Mouse (Mus musculus) forebrain, postnatal 0 days (tissue): Measurements from ENCODE around the gene Man2b2. TPM values are rescaled to one million over a fixed set of nuclear protein-coding genes. Genes with fewer than 3 reads are reported as not detected.
"Not testable (repeated sequence)": the region's sequence is repeated elsewhere in the genome, so short reads cannot be mapped to it uniquely, and the experiment has no call there.

ENCODE experiments used
- ATAC-seq: fragments of 200-750 bp; cut with Nextera tagmentation; 2 replicates; pipeline ENCODE4 v1.8.0; 2017; ENCODE audit warnings: mild to moderate bottlenecking, moderate library complexity
- DNase-seq: peaks from one replicate; pipeline ENCODE4 v3.0.0-alpha.2; 2015
- H3K27ac ChIP-seq: fragments of 300-500 bp; sonication (generic); 2 replicates; pipeline ENCODE4 v1.5.1; 2014; ENCODE audit warnings: low read depth, mild to moderate bottlenecking, antibody characterized with exemption, low read length, moderate library complexity, mixed read lengths
- H3K27me3 ChIP-seq: fragments of 300-500 bp; sonication (generic); 2 replicates; pipeline ENCODE4 v1.6.1; 2014; ENCODE audit warnings: mild to moderate bottlenecking, low read length, mixed read lengths; ENCODE audit not compliant: insufficient read depth
- H3K36me3 ChIP-seq: fragments of 300-500 bp; sonication (generic); 2 replicates; pipeline ENCODE4 v1.6.1; 2014; ENCODE audit warnings: mild to moderate bottlenecking, moderate library complexity; ENCODE audit not compliant: insufficient read depth
- H3K4me1 ChIP-seq: fragments of 300-500 bp; sonication (generic); 2 replicates; pipeline ENCODE4 v1.6.1; 2014; ENCODE audit warnings: antibody characterized with exemption; ENCODE audit not compliant: insufficient read depth
- H3K4me2 ChIP-seq: fragments of 300-500 bp; sonication (generic); 2 replicates; pipeline ENCODE4 v1.6.1; 2014; ENCODE audit warnings: low read depth, mild to moderate bottlenecking, moderate library complexity
- H3K4me3 ChIP-seq: fragments of 300-500 bp; sonication (generic); 2 replicates; pipeline ENCODE4 v1.5.1; 2014; ENCODE audit warnings: low read depth, low read length, mixed read lengths
- H3K9ac ChIP-seq: fragments of 300-500 bp; sonication (generic); 2 replicates; pipeline ENCODE4 v1.6.1; 2014; ENCODE audit warnings: mild to moderate bottlenecking
- H3K9me3 ChIP-seq: fragments of 300-500 bp; sonication (generic); 2 replicates; pipeline ENCODE4 v1.6.1; 2016; ENCODE audit warnings: low read length
- CTCF ChIP-seq: sonication (generic); IDR thresholded peaks from 2 replicates; pipeline ENCODE4 v1.5.1; 2016; ENCODE audit warnings: antibody characterized with exemption, control low read depth, low read depth
- WGBS: fragments of 180-500 bp; shearing (Covaris S2); extraction: QIAGEN DNeasy Blood & Tissue Kit; methylation state at CpG from one replicate; pipeline ENCODE4 v1.1.7; 2014; 5-methylcytosine and 5-hydroxymethylcytosine counted together
- polyA plus RNA-seq: library from polyadenylated mRNA; unstranded; fragments of >200 nt; fragmentation: Nextera tagmentation; extraction: Ambion mirVana; gene quantifications from 2 replicates; pipeline ENCODE4 v1.2.1, GENCODE M21; 2015
- total RNA-seq: library from RNA; depleted of rRNA; stranded (reverse); fragments of >200 nt; gene quantifications from 2 replicates; pipeline ENCODE4 v1.2.3, GENCODE M21; 2014

Gene Man2b2
- total and polyA plus RNA-seq, 2 experiments from 2014 or later: 12.7 to 13.9 TPM

DNA sequence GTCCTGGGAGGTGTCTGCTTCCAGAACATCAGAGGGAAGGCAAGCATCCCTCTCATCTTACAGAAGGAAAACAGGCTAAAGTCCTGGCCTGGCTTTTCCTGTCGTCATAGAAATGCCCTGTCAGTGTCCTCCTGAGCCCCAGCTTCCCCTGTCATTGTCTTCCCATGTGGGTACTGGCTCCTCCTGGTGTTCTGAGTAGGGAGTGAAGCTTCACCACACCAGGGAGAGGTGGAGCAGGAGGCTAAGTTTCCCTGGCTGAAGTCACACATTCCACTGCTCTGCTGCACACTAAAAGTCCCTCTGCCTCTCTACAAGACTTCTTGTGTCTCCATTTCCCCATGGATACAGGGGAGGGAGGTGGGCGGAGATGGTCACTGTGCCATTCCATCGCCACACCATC, 12.7 kb downstream of the Man2b2 start:
- Histone ChIP-seq H3K4me2 (no peak overlapping the region), H3K4me1 (no peaks in the 10 kb centered on the region), H3K27ac (no peak overlapping the region), H3K36me3 (no peaks in the 10 kb centered on the region; the same call in 1 of the 2 replicates), H3K27me3 (no peaks in the 10 kb centered on the region), H3K9me3 (no peaks in the 10 kb centered on the region), H3K4me3 (no peak overlapping the region), H3K9ac (no peak overlapping the region)
- DNase-seq (no peak), ATAC-seq (no peak)
- TF ChIP-seq CTCF: peak; percentile 28; the same call in 1 of the 2 replicates
- 62% methylated on average over 3 of the region's 3 CpGs for WGBS

DNA sequence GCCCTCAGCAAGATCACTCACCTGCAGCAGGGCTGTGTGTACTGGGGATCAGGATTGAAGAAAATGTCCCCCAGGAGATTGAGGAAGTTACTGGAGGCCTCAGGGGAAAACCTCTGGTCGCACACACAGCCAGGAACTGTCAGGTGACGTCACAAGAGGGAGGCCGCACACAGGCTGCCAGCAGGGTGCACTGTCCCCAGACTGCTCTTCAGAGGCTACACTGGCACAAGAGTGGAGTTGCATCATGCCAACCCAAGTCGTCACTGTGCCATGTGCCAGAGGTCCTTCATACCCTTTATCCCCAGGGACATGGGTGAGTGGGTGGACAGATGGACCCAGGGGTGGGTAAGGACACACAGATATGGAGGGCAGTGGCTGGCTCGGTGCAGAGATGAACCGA, 15.9 kb downstream of the Man2b2 start:
- H3K4me3 ChIP-seq: no peak overlapping the region
- no peaks in the 10 kb centered on the region for H3K4me1 ChIP-seq
- no peaks in the 10 kb centered on the region for H3K27me3 ChIP-seq
- no peak overlapping the region for H3K27ac ChIP-seq
- H3K36me3 ChIP-seq: no peaks in the 10 kb centered on the region; the same call in 1 of the 2 replicates
- 78% methylated on average over 6 of the region's 6 CpGs for WGBS
- H3K9me3 ChIP-seq: no peaks in the 10 kb centered on the region
- ATAC-seq (no peak), DNase-seq (no peak)
- TF ChIP-seq CTCF: peak; percentile 29
- no peak overlapping the region for H3K9ac ChIP-seq
- no peak overlapping the region for H3K4me2 ChIP-seq

GRCm38 (mm10) chr5:36811413-36811812, 19.0 kb downstream of the Man2b2 start:
- Histone ChIP-seq H3K27me3 (no peaks in the 10 kb centered on the region), H3K4me3 (no peak overlapping the region), H3K4me2 (no peak overlapping the region), H3K9me3 (no peaks in the 10 kb centered on the region), H3K36me3 (no peaks in the 10 kb centered on the region; the same call in 1 of the 2 replicates), H3K9ac (no peak overlapping the region), H3K27ac (no peak overlapping the region), H3K4me1 (no peaks in the 10 kb centered on the region)
- DNase-seq: peak; percentile 82
- WGBS: 27% methylated on average over 3 of the region's 3 CpGs
- peak; percentile 80 for ATAC-seq
- peak; percentile 92 for TF ChIP-seq CTCF

DNA sequence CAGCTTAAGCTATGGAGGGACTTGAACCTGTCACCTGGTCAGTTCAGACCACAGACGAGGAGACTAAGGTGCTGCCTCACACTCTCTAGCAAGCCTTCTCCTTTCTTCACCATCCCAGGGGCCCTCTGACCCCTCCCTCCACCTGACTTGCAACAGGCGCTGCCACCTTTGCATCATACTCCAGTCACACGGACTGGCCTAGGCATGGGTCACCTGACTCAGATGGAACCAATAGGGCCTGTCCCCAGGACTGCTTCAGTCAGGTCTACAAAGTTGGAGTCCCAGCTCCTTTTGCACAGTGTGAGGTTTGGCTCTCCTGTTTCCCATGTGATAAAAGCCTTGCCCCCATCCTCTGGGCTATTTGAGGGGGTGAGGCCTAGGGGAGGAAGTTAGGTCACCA, 19.8 kb downstream of the Man2b2 start:
- no peak for ATAC-seq
- Histone ChIP-seq H3K4me1 (no peaks in the 10 kb centered on the region), H3K27ac (no peak overlapping the region), H3K27me3 (no peaks in the 10 kb centered on the region), H3K36me3 (no peaks in the 10 kb centered on the region; the same call in 1 of the 2 replicates), H3K9me3 (no peaks in the 10 kb centered on the region), H3K9ac (no peak overlapping the region), H3K4me3 (no peak overlapping the region), H3K4me2 (no peak overlapping the region)
- TF ChIP-seq CTCF: no peak
- no peak for DNase-seq
- 81% methylated on average over 3 of the region's 3 CpGs for WGBS

DNA sequence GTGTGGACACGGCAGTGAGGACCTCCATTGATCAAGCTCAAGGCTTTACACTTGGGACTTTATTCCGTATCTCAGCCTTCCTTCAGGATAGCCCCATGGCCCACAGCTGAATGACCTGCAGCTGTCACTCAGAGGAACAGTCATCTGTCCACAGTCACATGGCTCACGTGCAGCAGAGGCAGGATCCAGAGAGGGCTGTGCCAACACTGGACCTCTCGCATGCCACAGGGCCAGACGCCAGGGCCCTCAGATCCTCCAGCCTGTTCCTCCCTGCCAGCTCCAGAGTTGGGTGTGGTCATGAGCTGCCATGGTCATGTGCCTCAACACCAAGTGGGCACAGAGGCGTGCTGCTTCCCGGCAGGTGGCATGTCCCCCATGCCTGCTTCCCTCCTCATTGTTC, 21.3 kb downstream of the Man2b2 start:
- Histone ChIP-seq H3K4me1 (no peaks in the 10 kb centered on the region), H3K9ac (no peak overlapping the region), H3K27me3 (no peaks in the 10 kb centered on the region), H3K9me3 (no peaks in the 10 kb centered on the region), H3K36me3 (no peaks in the 10 kb centered on the region), H3K4me2 (no peak overlapping the region), H3K27ac (no peak overlapping the region), H3K4me3 (no peak overlapping the region)
- no peak for TF ChIP-seq CTCF
- ATAC-seq (no peak), DNase-seq (no peak)
- WGBS: 85% methylated on average over 7 of the region's 7 CpGs

- Histone ChIP-seq H3K27ac (no peak overlapping the region), H3K4me2 (no peak overlapping the region), H3K9ac (no peak overlapping the region), H3K36me3 (no peaks in the 10 kb centered on the region), H3K27me3 (no peaks in the 10 kb centered on the region), H3K4me3 (no peak overlapping the region), H3K4me1 (no peaks in the 10 kb centered on the region), H3K9me3 (no peaks in the 10 kb centered on the region)
- 31% methylated on average over 5 of the region's 5 CpGs for WGBS
- no peak for DNase-seq
- no peak for ATAC-seq
- TF ChIP-seq CTCF: no peak
Observed at GRCm38 (mm10) chr5:36807106-36807505, 23.3 kb downstream of the Man2b2 start.

DNA sequence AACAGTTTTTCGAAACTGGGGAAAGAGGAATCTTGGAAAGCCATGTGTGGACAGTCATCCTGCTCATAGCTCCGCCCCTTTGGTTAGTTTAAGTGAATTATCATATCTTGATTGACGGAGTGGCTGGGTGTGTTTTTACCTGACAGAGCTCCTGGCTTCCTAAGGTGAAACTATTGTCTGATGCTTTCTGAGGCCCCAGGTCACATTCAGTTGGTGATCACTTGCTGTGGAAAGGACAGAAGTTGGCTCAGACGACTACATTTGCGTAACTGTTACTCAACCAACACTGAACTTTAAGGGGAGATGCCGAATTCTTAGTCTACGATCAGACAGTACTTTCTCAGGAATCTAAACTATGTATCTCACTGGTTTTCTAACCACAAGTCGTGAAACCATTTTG, 33.2 kb downstream of the Man2b2 start:
- no peak overlapping the region for H3K27ac ChIP-seq
- peaks cover 11% of the 10 kb centered on the region; the same call in 1 of the 2 replicates for H3K36me3 ChIP-seq
- peak overlapping the region; percentile 64 for H3K4me3 ChIP-seq
- H3K4me1 ChIP-seq: peaks cover 3% of the 10 kb centered on the region; the same call in 1 of the 2 replicates
- no peak for TF ChIP-seq CTCF
- no peaks in the 10 kb centered on the region for H3K9me3 ChIP-seq
- WGBS: 52% methylated on average over 8 of the region's 8 CpGs
- ATAC-seq (no peak), DNase-seq (no peak)
- no peaks in the 10 kb centered on the region for H3K27me3 ChIP-seq
- H3K4me2 ChIP-seq: peak overlapping the region; percentile 60
- H3K9ac ChIP-seq: no peak overlapping the region

- DNase-seq (peak; percentile 97), ATAC-seq (peak; percentile 88)
- H3K4me1 ChIP-seq, H3K27me3 ChIP-seq, H3K9me3 ChIP-seq: not testable (repeated sequence)
- 2% methylated on average over 90 of the region's 90 CpGs for WGBS
- H3K27ac ChIP-seq: peak within 1 kb of the TSS; percentile 95
- H3K4me2 ChIP-seq: peak within 1 kb of the TSS; percentile 60
- peak within 1 kb of the TSS; percentile 64 for H3K4me3 ChIP-seq
- H3K36me3 ChIP-seq: peaks cover 13% of the 10 kb centered on the region; the same call in 1 of the 2 replicates
- H3K9ac ChIP-seq: peak within 1 kb of the TSS; percentile 80
Observed at GRCm38 (mm10) chr5:36796296-36797014, 34.0 kb downstream of the Man2b2 start, which contains the start of gene Mrfap1. Gene Mrfap1, minus strand, starts transcription at chr5:36796772.

DNA sequence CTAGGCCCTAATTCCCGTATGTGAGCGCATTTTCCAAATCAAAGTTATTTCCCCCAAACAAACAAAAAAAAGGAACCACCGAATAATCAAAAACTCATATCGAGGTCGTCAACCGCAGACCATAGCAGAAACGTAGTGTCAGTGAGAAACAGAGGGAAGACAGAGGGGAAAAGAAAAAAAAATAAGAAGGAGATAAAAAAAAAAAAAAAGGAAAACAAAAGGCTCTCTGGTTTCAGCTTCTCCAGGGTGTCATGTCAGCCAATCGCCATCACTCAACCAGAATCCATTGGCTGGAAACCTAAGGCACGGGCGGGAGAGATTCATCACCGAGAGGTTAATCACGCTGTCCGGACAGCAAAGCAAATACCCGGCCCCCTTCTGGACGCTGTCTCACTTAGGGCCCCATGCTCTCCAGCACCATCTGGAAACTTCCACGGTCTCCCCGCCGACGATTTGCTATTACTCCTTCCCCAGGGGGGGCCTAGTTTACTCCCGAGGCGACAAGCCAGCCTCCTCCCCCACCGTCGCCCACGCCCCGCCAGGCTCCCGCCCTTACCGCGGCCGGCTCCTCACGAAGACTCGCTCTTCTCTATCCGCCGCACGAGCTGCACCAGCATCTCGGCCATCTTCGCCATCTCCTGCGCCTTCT, 34.7 kb downstream of the Man2b2 start:
- Histone ChIP-seq H3K36me3 (peaks cover 13% of the 10 kb centered on the region; the same call in 1 of the 2 replicates), H3K9ac (peak overlapping the region; percentile 80), H3K4me3 (peak overlapping the region; percentile 64), H3K4me2 (peak overlapping the region; percentile 60), H3K27ac (peak overlapping the region; percentile 95)
- H3K4me1 ChIP-seq, H3K9me3 ChIP-seq, H3K27me3 ChIP-seq: not testable (repeated sequence)
- ATAC-seq (peak; percentile 64), DNase-seq (peak; percentile 72)
- 3% methylated on average over 34 of the region's 37 CpGs for WGBS
